ENCODE assay signal across 8 mouse cellular contexts in genomic region chr10:95323393-95324277, GRCm38 (mm10). TPM values are rescaled to one million over a fixed set of nuclear protein-coding genes. Genes with fewer than 3 reads are reported as not detected.
A peak's percentile ranks its signal among the peaks of the same experiment; 100 is the strongest.
DNase-seq lines count a peak whose midpoint lies in the region; ATAC-seq and TF ChIP-seq lines count a peak whose summit lies in the region.

Gene Cradd (minus strand): TSS chr10:95324133.

- peak within 1 kb of the TSS; percentile 94 for H3K27ac ChIP-seq in forebrain, embryonic 12.5 days
- peak within 1 kb of the TSS; percentile 99 for H3K27ac ChIP-seq in heart, postnatal 0 days (ENCODE audit: low read depth)
- H3K27ac ChIP-seq in liver, embryonic 16.5 days (ENCODE audit: low read length) = peak within 1 kb of the TSS; percentile 86
- H3K27ac ChIP-seq in neural tube, embryonic 14.5 days (ENCODE audit: low read depth, low read length) = peak within 1 kb of the TSS; percentile 93

- H3K9ac ChIP-seq in forebrain, embryonic 12.5 days = peak within 1 kb of the TSS; percentile 82
- H3K9ac ChIP-seq in heart, postnatal 0 days (replicated peaks; ENCODE audit: low read depth, low read length) = peak within 1 kb of the TSS; percentile 88
- H3K9ac ChIP-seq in liver, embryonic 16.5 days (ENCODE audit: low read depth, low read length) = peak within 1 kb of the TSS; percentile 59
- H3K9ac ChIP-seq in neural tube, embryonic 14.5 days (replicated peaks; ENCODE audit: low read depth, low read length) = peak within 1 kb of the TSS; percentile 71

- H3K4me3 ChIP-seq in E14TG2a.4 (replicated peaks; ENCODE audit: low read length) = peak within 1 kb of the TSS; percentile 87
- peak within 1 kb of the TSS; percentile 64 for H3K4me3 ChIP-seq in forebrain, embryonic 12.5 days (replicated peaks)
- peak within 1 kb of the TSS; percentile 71 for H3K4me3 ChIP-seq in heart, postnatal 0 days (ENCODE audit: low read depth, low read length)
- peak within 1 kb of the TSS; percentile 73 for H3K4me3 ChIP-seq in liver, embryonic 16.5 days (ENCODE audit: low read depth, low read length)
- peak within 1 kb of the TSS; percentile 56 for H3K4me3 ChIP-seq in neural tube, embryonic 14.5 days (ENCODE audit: low read depth, low read length)

- WGBS in forebrain, embryonic 12.5 days = under 1% methylated on average over 51 of the region's 51 CpGs
- WGBS in heart, postnatal 0 days = under 1% methylated on average over 51 of the region's 51 CpGs
- under 1% methylated on average over 51 of the region's 51 CpGs for WGBS in liver, embryonic 16.5 days (ENCODE audit: insufficient replicate concordance)
- under 1% methylated on average over 51 of the region's 51 CpGs for WGBS in neural tube, embryonic 14.5 days

- H3K36me3 ChIP-seq in E14TG2a.4 (ENCODE audit: insufficient read depth, low read length) = peaks cover 12% of the 10 kb centered on the region
- H3K36me3 ChIP-seq in forebrain, embryonic 12.5 days (replicated peaks) = no peaks in the 10 kb centered on the region
- 0 out of 2 replicates have a peak, but pooled peaks cover 3% of the 10 kb centered on the region for H3K36me3 ChIP-seq in heart, postnatal 0 days (replicated peaks; ENCODE audit: control insufficient read depth, insufficient read depth, low read length)
- no peaks in the 10 kb centered on the region for H3K36me3 ChIP-seq in liver, embryonic 16.5 days (ENCODE audit: control insufficient read depth, insufficient read depth)
- H3K36me3 ChIP-seq in neural tube, embryonic 14.5 days (ENCODE audit: control insufficient read depth, insufficient read depth, low read length) = no peaks in the 10 kb centered on the region

- H3K9me3 ChIP-seq in E14TG2a.4 (ENCODE audit: low read length) = peaks cover 6% of the 10 kb centered on the region; the same call in 1 of the 2 replicates
- no peaks in the 10 kb centered on the region for H3K9me3 ChIP-seq in forebrain, embryonic 12.5 days
- H3K9me3 ChIP-seq in heart, postnatal 0 days (replicated peaks; ENCODE audit: control insufficient read depth, low read length) = no peaks in the 10 kb centered on the region
- H3K9me3 ChIP-seq in liver, embryonic 16.5 days (replicated peaks; ENCODE audit: control insufficient read depth, low read length) = no peaks in the 10 kb centered on the region
- H3K9me3 ChIP-seq in neural tube, embryonic 14.5 days (ENCODE audit: control insufficient read depth, low read length) = no peaks in the 10 kb centered on the region

- TF ChIP-seq EP300 in heart, postnatal 0 days (IDR thresholded peaks at IDR 0.05; ENCODE audit: low read depth) = peak; percentile 86

- peak within 1 kb of the TSS; percentile 68 for H3K4me2 ChIP-seq in forebrain, embryonic 12.5 days
- peak within 1 kb of the TSS; percentile 83 for H3K4me2 ChIP-seq in heart, postnatal 0 days (ENCODE audit: low read depth, low read length)
- peak within 1 kb of the TSS; percentile 56 for H3K4me2 ChIP-seq in liver, embryonic 16.5 days (ENCODE audit: low read depth, low read length)
- H3K4me2 ChIP-seq in neural tube, embryonic 14.5 days (ENCODE audit: low read depth, low read length) = peak within 1 kb of the TSS; percentile 62

- DNase-seq in c-Kit-positive CD71-positive TER-119-positive erythroid progenitor cells, embryonic 14.5 days (ENCODE audit: low spot score) = peak; percentile 87
- DNase-seq in heart, postnatal 0 days (ENCODE audit: low spot score) = peak; percentile 96
- DNase-seq in kidney, postnatal 4 days = peak; percentile 82 to 88
- peak; percentile 81 for DNase-seq in testis, postnatal 10 days (ENCODE audit: low spot score)

- no peak for TF ChIP-seq CTCF in E14TG2a.4 (conservative IDR thresholded peaks at IDR 0.05; ENCODE audit: low read length)
- no peak for TF ChIP-seq CTCF in heart, postnatal 0 days (IDR thresholded peaks at IDR 0.05; ENCODE audit: low read depth)

- ATAC-seq in forebrain, embryonic 12.5 days (ENCODE audit: low FRiP score) = peak; percentile 88
- ATAC-seq in heart, postnatal 0 days (ENCODE audit: insufficient read depth, low read depth) = peak; percentile 87
- ATAC-seq in liver, embryonic 16.5 days (ENCODE audit: low read depth) = peak; percentile 89
- ATAC-seq in neural tube, embryonic 14.5 days (ENCODE audit: low read depth) = peak; percentile 86

- H3K4me1 ChIP-seq in E14TG2a.4 (replicated peaks; ENCODE audit: low read depth, low read length) = peaks cover 64% of the 10 kb centered on the region
- peaks cover 13% of the 10 kb centered on the region for H3K4me1 ChIP-seq in forebrain, embryonic 12.5 days
- H3K4me1 ChIP-seq in heart, postnatal 0 days (ENCODE audit: control insufficient read depth, insufficient read depth) = peaks cover 21% of the 10 kb centered on the region
- H3K4me1 ChIP-seq in liver, embryonic 16.5 days (ENCODE audit: control insufficient read depth, low read depth, low read length) = peaks cover 11% of the 10 kb centered on the region
- peaks cover 15% of the 10 kb centered on the region for H3K4me1 ChIP-seq in neural tube, embryonic 14.5 days (ENCODE audit: control insufficient read depth, insufficient read depth, low read length)

- no peaks in the 10 kb centered on the region for H3K27me3 ChIP-seq in E14TG2a.4 (ENCODE audit: insufficient read depth, low read length)
- no peaks in the 10 kb centered on the region for H3K27me3 ChIP-seq in forebrain, embryonic 12.5 days
- H3K27me3 ChIP-seq in heart, postnatal 0 days (ENCODE audit: control insufficient read depth, insufficient read depth, low read length) = no peaks in the 10 kb centered on the region
- no peaks in the 10 kb centered on the region for H3K27me3 ChIP-seq in liver, embryonic 16.5 days (ENCODE audit: control insufficient read depth, insufficient read depth, low read depth, low read length)
- H3K27me3 ChIP-seq in neural tube, embryonic 14.5 days (ENCODE audit: control insufficient read depth, insufficient read depth, low read length) = no peaks in the 10 kb centered on the region

RNA-seq across cellular contexts. Expression of gene Cradd, which starts in this region (rescaled TPM):
- 13.3 and 14.2 TPM in 2 replicates for polyA plus RNA-seq in forebrain, embryonic 12.5 days (2016; fragmentation: Nextera tagmentation; extraction: Ambion mirVana)
- 20.1 and 21.1 TPM in 2 replicates for total RNA-seq in heart, postnatal 0 days (2014; rRNA removed; ENCODE audit: low replicate concordance)
- 11.6 and 12.2 TPM in 2 replicates for polyA plus RNA-seq in heart, postnatal 0 days (2015; fragmentation: Nextera tagmentation; extraction: Ambion mirVana)
- 4.2 and 4.4 TPM in 2 replicates for polyA plus RNA-seq in liver, embryonic 16.5 days (2015; fragmentation: Nextera tagmentation; extraction: Ambion mirVana)
- polyA plus RNA-seq in neural tube, embryonic 14.5 days (2014; fragmentation: Nextera tagmentation; extraction: Ambion mirVana) = 12.8 and 13.6 TPM in 2 replicates

Comparison
In these comparisons a context has a peak if more than half of its experiments do, and no peak if none do; other contexts are left out.
1. Peak in every context shown above with its lines: DNase-seq, ATAC-seq, H3K4me3 ChIP-seq and H3K27ac ChIP-seq.